In genomic region chr9:7836905-7837805, GRCm38 (mm10) we compare ENCODE assay signal across 8 mouse cellular contexts. TPM values are rescaled to one million over a fixed set of nuclear protein-coding genes. Genes with fewer than 3 reads are reported as not detected.
DNase-seq lines count a peak whose midpoint lies in the region; ATAC-seq and TF ChIP-seq lines count a peak whose summit lies in the region.

Gene Birc2 (minus strand): TSS chr9:7837064.

- DNase-seq in CD4-positive helper T cell, adult 2 months (ENCODE audit: low read depth, low spot score), result peak; percentile 98
- peak; percentile 94 for DNase-seq in brain, embryonic 18.5 days (ENCODE audit: low read depth, low spot score)
- DNase-seq in kidney, postnatal 0 days (ENCODE audit: low spot score), result peak; percentile 97
- DNase-seq in liver, embryonic 11.5 days (ENCODE audit: low spot score), result peak; percentile 96
- peak; percentile 97 for DNase-seq in naive thymus-derived CD4-positive, alpha-beta T cell, adult 2 months (ENCODE audit: low read depth)

- peaks cover 14% of the 10 kb centered on the region for H3K36me3 ChIP-seq in heart, embryonic 12.5 days
- H3K36me3 ChIP-seq in kidney, postnatal 0 days (ENCODE audit: insufficient read depth, low read length), result no peaks in the 10 kb centered on the region
- H3K36me3 ChIP-seq in liver, embryonic 11.5 days (ENCODE audit: control insufficient read depth, insufficient read depth, low read length), result peaks cover 11% of the 10 kb centered on the region; the same call in 1 of the 2 replicates
- H3K36me3 ChIP-seq in stomach, embryonic 14.5 days (ENCODE audit: control insufficient read depth, insufficient read depth, low read length), result peaks cover 13% of the 10 kb centered on the region; the same call in 1 of the 2 replicates

- under 1% methylated on average over 68 of the region's 68 CpGs for WGBS in heart, embryonic 12.5 days
- WGBS in kidney, postnatal 0 days, result under 1% methylated on average over 67 of the region's 68 CpGs
- under 1% methylated on average over 68 of the region's 68 CpGs for WGBS in liver, embryonic 11.5 days
- WGBS in stomach, embryonic 14.5 days, result under 1% methylated on average over 68 of the region's 68 CpGs

- H3K9me3 ChIP-seq in heart, embryonic 12.5 days (replicated peaks), result no peaks in the 10 kb centered on the region
- H3K9me3 ChIP-seq in kidney, postnatal 0 days (replicated peaks; ENCODE audit: low read length), result no peaks in the 10 kb centered on the region
- H3K9me3 ChIP-seq in liver, embryonic 11.5 days (ENCODE audit: control insufficient read depth, low read length), result no peaks in the 10 kb centered on the region
- H3K9me3 ChIP-seq in stomach, embryonic 14.5 days (ENCODE audit: control insufficient read depth, low read depth, low read length), result no peaks in the 10 kb centered on the region

- peak; percentile 18; the same call in 1 of the 2 replicates for TF ChIP-seq CTCF in kidney, postnatal 0 days (IDR thresholded peaks at IDR 0.05; ENCODE audit: low read depth)

- peak; percentile 96 for ATAC-seq in erythroid progenitor cell, adult 5-6 weeks (replicated peaks; ENCODE audit: low FRiP score, poor library complexity, severe bottlenecking)
- ATAC-seq in heart, embryonic 12.5 days (ENCODE audit: insufficient number of reproducible peaks, low FRiP score), result peak; percentile 98
- peak; percentile 98 for ATAC-seq in kidney, postnatal 0 days (replicated peaks; ENCODE audit: low FRiP score, low read depth)
- peak; percentile 95 for ATAC-seq in liver, embryonic 11.5 days (replicated peaks; ENCODE audit: low FRiP score)
- ATAC-seq in stomach, embryonic 14.5 days (ENCODE audit: insufficient number of reproducible peaks, insufficient read depth, low FRiP score, low read depth), result peak; percentile 98

- H3K4me1 ChIP-seq in heart, embryonic 12.5 days (replicated peaks), result peaks cover 17% of the 10 kb centered on the region
- H3K4me1 ChIP-seq in kidney, postnatal 0 days (replicated peaks; ENCODE audit: insufficient read depth, low read length), result 0 out of 2 replicates have a peak, but pooled peaks cover 9% of the 10 kb centered on the region
- H3K4me1 ChIP-seq in liver, embryonic 11.5 days (replicated peaks; ENCODE audit: control insufficient read depth, insufficient read depth, low read length), result peaks cover 5% of the 10 kb centered on the region; the same call in 1 of the 2 replicates
- peaks cover 5% of the 10 kb centered on the region for H3K4me1 ChIP-seq in stomach, embryonic 14.5 days (ENCODE audit: control insufficient read depth, insufficient read depth, low read length)

- peak within 1 kb of the TSS; percentile 93 for H3K9ac ChIP-seq in heart, embryonic 12.5 days
- H3K9ac ChIP-seq in kidney, postnatal 0 days (ENCODE audit: low read depth, low read length), result peak within 1 kb of the TSS; percentile 87
- peak within 1 kb of the TSS; percentile 89 for H3K9ac ChIP-seq in liver, embryonic 11.5 days (ENCODE audit: low read depth, low read length)
- H3K9ac ChIP-seq in stomach, embryonic 14.5 days (replicated peaks; ENCODE audit: low read depth, low read length), result peak within 1 kb of the TSS; percentile 76

- H3K4me3 ChIP-seq in heart, embryonic 12.5 days, result peak within 1 kb of the TSS; percentile 80
- H3K4me3 ChIP-seq in kidney, postnatal 0 days (replicated peaks; ENCODE audit: low read depth, low read length), result peak within 1 kb of the TSS; percentile 78
- H3K4me3 ChIP-seq in liver, embryonic 11.5 days (ENCODE audit: low read depth, low read length), result peak within 1 kb of the TSS; percentile 67
- peak within 1 kb of the TSS; percentile 76 for H3K4me3 ChIP-seq in stomach, embryonic 14.5 days (ENCODE audit: low read depth, low read length)

- no peaks in the 10 kb centered on the region for H3K27me3 ChIP-seq in heart, embryonic 12.5 days (replicated peaks)
- no peaks in the 10 kb centered on the region for H3K27me3 ChIP-seq in kidney, postnatal 0 days (ENCODE audit: insufficient read depth, low read length)
- no peaks in the 10 kb centered on the region for H3K27me3 ChIP-seq in liver, embryonic 11.5 days (replicated peaks; ENCODE audit: control insufficient read depth, insufficient read depth, low read length)
- no peaks in the 10 kb centered on the region for H3K27me3 ChIP-seq in stomach, embryonic 14.5 days (ENCODE audit: control insufficient read depth, insufficient read depth, low read length)

- H3K4me2 ChIP-seq in heart, embryonic 12.5 days, result peak within 1 kb of the TSS; percentile 69
- H3K4me2 ChIP-seq in kidney, postnatal 0 days (ENCODE audit: low read length), result peak within 1 kb of the TSS; percentile 90
- peak within 1 kb of the TSS; percentile 86 for H3K4me2 ChIP-seq in liver, embryonic 11.5 days
- peak within 1 kb of the TSS; percentile 58 for H3K4me2 ChIP-seq in stomach, embryonic 14.5 days (replicated peaks; ENCODE audit: low read depth, low read length)

- H3K27ac ChIP-seq in heart, embryonic 12.5 days (ENCODE audit: poor library complexity, severe bottlenecking), result peak within 1 kb of the TSS; percentile 100
- H3K27ac ChIP-seq in kidney, postnatal 0 days, result peak within 1 kb of the TSS; percentile 99
- H3K27ac ChIP-seq in liver, embryonic 11.5 days (ENCODE audit: low read depth, low read length), result peak within 1 kb of the TSS; percentile 98
- peak within 1 kb of the TSS; percentile 99 for H3K27ac ChIP-seq in stomach, embryonic 14.5 days (ENCODE audit: low read length)

RNA-seq across cellular contexts. Expression of gene Birc2, which starts in this region (rescaled TPM):
- 56.6 and 59.9 TPM in 2 replicates for total RNA-seq in erythroid progenitor cell, adult 5-6 weeks (2015; ENCODE audit: low replicate concordance)
- 45.6 and 63.0 TPM in 2 replicates for total RNA-seq in erythroid progenitor cell, adult 5-6 weeks (2017; ENCODE audit: low replicate concordance)
- 26.0 and 28.2 TPM in 2 replicates for polyA plus RNA-seq in heart, embryonic 12.5 days (2016; fragmentation: Nextera tagmentation; extraction: Ambion mirVana)
- polyA plus RNA-seq in kidney, postnatal 0 days (2015; fragmentation: Nextera tagmentation; extraction: Ambion mirVana), result 36.4 and 37.4 TPM in 2 replicates
- polyA plus RNA-seq in liver, embryonic 11.5 days (2014; fragmentation: Nextera tagmentation; extraction: Ambion mirVana), result 26.6 and 28.1 TPM in 2 replicates
- polyA plus RNA-seq in stomach, embryonic 14.5 days (2014; fragmentation: Nextera tagmentation; extraction: Ambion mirVana), result 50.3 and 53.9 TPM in 2 replicates

Comparison
In these comparisons a context has a peak if more than half of its experiments do, and no peak if none do; other contexts are left out.
1. Peak in every context shown above with its lines: DNase-seq, ATAC-seq, H3K4me3 ChIP-seq and H3K27ac ChIP-seq.